Mouse (Mus musculus) cortical plate, adult 2 months (tissue): ENCODE measurements around the gene Slc2a4.

Experiments used
- CTCF ChIP-seq: fragments of 200-500 bp; IDR thresholded peaks from 2 replicates; pipeline ENCODE4 v1.5.1; 2011; ENCODE audit warnings: mild to moderate bottlenecking, control low read depth, low read length; ENCODE audit not compliant: insufficient read depth; ENCODE audit errors: extremely low read depth
- POLR2A ChIP-seq: fragments of 200-500 bp; IDR thresholded peaks from 2 replicates; pipeline ENCODE4 v1.6.1; 2011; ENCODE audit warnings: mild to moderate bottlenecking, low read length, control low read depth; ENCODE audit not compliant: insufficient read depth; ENCODE audit errors: extremely low read depth

DNA sequence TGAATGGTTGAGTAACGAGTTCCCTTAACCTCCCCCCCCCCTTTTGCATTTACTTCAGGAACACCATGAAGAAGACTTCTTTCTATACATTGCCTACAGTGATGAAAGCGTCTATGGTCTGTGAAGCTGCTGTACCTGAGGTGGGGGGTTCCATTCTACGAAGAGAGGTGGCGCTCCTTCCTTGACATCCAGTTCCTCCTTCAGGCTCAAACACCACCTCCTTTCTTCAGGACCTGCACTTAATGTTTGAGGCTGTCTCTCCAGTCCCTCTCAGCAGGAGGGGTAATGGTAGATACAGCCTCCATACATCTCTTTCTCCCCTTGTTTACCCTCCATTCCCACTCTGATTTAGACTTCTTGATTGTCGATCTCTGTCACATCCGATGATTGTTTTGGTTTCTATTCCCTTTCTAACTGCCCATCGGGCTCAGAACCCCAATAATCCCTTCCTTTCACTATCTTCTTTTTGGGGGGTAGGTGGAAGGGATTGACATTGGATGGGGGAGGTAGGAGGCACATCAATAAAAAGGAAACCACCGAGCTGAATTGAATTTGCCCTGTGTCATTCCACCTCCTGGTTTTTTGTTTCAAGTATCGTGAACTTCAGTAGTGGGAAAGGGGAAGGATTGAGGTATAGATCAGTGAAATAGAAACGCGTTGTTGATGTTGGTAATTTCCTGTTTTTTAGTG is 46.6 kb upstream of the Slc2a4 start:
- no peak for TF ChIP-seq CTCF
- TF ChIP-seq POLR2A = no peak
